Mouse (Mus musculus): Measurements from ENCODE around the gene Fbln5.

DNA sequence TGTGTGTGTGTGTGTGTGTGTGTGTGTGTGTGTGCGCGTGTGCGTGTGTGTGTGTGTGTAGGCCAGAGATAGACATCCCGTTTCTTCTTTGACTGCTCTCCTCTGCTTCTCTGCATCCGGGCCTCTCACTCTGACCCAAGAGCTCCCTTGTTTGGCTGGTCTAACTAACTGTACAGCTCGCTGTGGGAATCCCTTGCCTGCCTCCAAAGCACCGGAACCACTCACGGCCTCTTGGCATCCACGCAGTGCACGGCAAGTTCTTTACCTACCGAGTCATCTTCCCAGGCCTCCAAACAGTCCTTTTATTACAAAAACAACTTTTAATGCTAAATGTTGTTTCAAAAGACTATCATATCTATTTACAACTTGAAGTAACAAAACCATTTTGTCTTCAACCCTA, 35.5 kb upstream of the Fbln5 start:
- TF ChIP-seq CTCF (IDR thresholded peaks at IDR 0.05; ENCODE audit: low read depth, low read length) (no peak), POLR2A (IDR thresholded peaks at IDR 0.05; ENCODE audit: insufficient read depth, low read length) (no peak), EP300 (IDR thresholded peaks at IDR 0.05; ENCODE audit: insufficient read depth, low read depth, low read length) (no peak)
